Mouse (Mus musculus): Measurements from ENCODE around the gene Fam53b.

GRCm38 (mm10) chr7:132669999-132670862 is 143.5 kb downstream of the Fam53b start:
- TF ChIP-seq RCOR1 (conservative IDR thresholded peaks at IDR 0.05; ENCODE audit: low read depth, low read length) = no peak
- no peak for TF ChIP-seq CTCF (conservative IDR thresholded peaks at IDR 0.05 in 1 of 2, IDR thresholded peaks at IDR 0.05 in 1 of 2; ENCODE audit: low read depth in 2 of 2, low read length in 2 of 2)
- TF ChIP-seq KAT2A (IDR thresholded peaks at IDR 0.05; ENCODE audit: insufficient replicate concordance, low read length) = no peak
- TF ChIP-seq EP300 (IDR thresholded peaks at IDR 0.05; ENCODE audit: low read length) = no peak
- no peak for TF ChIP-seq JUND (conservative IDR thresholded peaks at IDR 0.05; ENCODE audit: low read depth, low read length)
- no peak for TF ChIP-seq NRF1 (IDR thresholded peaks at IDR 0.05; ENCODE audit: low read depth, low read length)
- TF ChIP-seq ZKSCAN1 (IDR thresholded peaks at IDR 0.05; ENCODE audit: borderline replicate concordance, low read depth, low read length) = no peak
- no peak for TF ChIP-seq SMC3 (IDR thresholded peaks at IDR 0.05; ENCODE audit: low read depth, low read length)
- TF ChIP-seq SIN3A (IDR thresholded peaks at IDR 0.05; ENCODE audit: low read length) = no peak

Data from CH12.LX (cell line).